Mouse (Mus musculus) yolk sac, embryonic 10.5 days (tissue): ENCODE data around the gene Spata13.

ENCODE experiments used
- DNase-seq: peaks from one replicate; pipeline ENCODE4 v3.0.0-alpha.2; 2017; ENCODE audit warnings: low spot score

Spata13 gene

GRCm38 (mm10) chr14:60676625-60677314 lies 43.0 kb downstream of the Spata13 start:
- DNase-seq: no peak

- DNase-seq: no peak
Observed at GRCm38 (mm10) chr14:60682361-60683023, 48.7 kb downstream of the Spata13 start.

GRCm38 (mm10) chr14:60683989-60684388 lies 50.2 kb downstream of the Spata13 start:
- DNase-seq: no peak

- no peak for DNase-seq
Observed at GRCm38 (mm10) chr14:60686733-60687132, 52.9 kb downstream of the Spata13 start.

- no peak for DNase-seq
Observed at GRCm38 (mm10) chr14:60687241-60687640, 53.4 kb downstream of the Spata13 start.

- DNase-seq: peak; percentile 52
Observed at GRCm38 (mm10) chr14:60688509-60689205, 54.9 kb downstream of the Spata13 start.

GRCm38 (mm10) chr14:60689768-60690167 lies 56.0 kb downstream of the Spata13 start:
- no peak for DNase-seq

- DNase-seq: no peak
Observed at GRCm38 (mm10) chr14:60690631-60691030, 56.8 kb downstream of the Spata13 start.

- DNase-seq: no peak
Observed at GRCm38 (mm10) chr14:60693122-60693536, 59.3 kb downstream of the Spata13 start.

- no peak for DNase-seq
Observed at GRCm38 (mm10) chr14:60693666-60694065, 59.9 kb downstream of the Spata13 start.

- DNase-seq: peak; percentile 32
Observed at GRCm38 (mm10) chr14:60694215-60694997, 60.6 kb downstream of the Spata13 start.

GRCm38 (mm10) chr14:60697351-60697750 lies 63.5 kb downstream of the Spata13 start:
- no peak for DNase-seq

GRCm38 (mm10) chr14:60698980-60699379 lies 65.2 kb downstream of the Spata13 start:
- no peak for DNase-seq

GRCm38 (mm10) chr14:60702377-60703140 lies 68.8 kb downstream of the Spata13 start:
- DNase-seq: peak; percentile 62

GRCm38 (mm10) chr14:60704510-60704909 lies 70.7 kb downstream of the Spata13 start:
- no peak for DNase-seq

GRCm38 (mm10) chr14:60704961-60705360 lies 71.2 kb downstream of the Spata13 start:
- DNase-seq: peak; percentile 32

GRCm38 (mm10) chr14:60709192-60709591 lies 75.4 kb downstream of the Spata13 start:
- DNase-seq: no peak

- DNase-seq: no peak
Observed at GRCm38 (mm10) chr14:60709749-60710148, 75.9 kb downstream of the Spata13 start.

- no peak for DNase-seq
Observed at GRCm38 (mm10) chr14:60711161-60711560, 77.4 kb downstream of the Spata13 start.

- no peak for DNase-seq
Observed at GRCm38 (mm10) chr14:60711590-60712288, 77.9 kb downstream of the Spata13 start.
